Mouse (Mus musculus): ENCODE data around the gene Pym1.

Pym1 gene

GRCm38 (mm10) chr10:128804271-128805091 lies 56.8 kb downstream of the Pym1 start, which contains the start of gene Tmem198b:
Gene Tmem198b, minus strand, starts transcription at chr10:128804370.
- peak; percentile 52 for DNase-seq (ENCODE audit: low spot score)

- DNase-seq (ENCODE audit: low spot score), result peak; percentile 97
These were observed 57.7 kb downstream of the Pym1 start for GRCm38 (mm10) chr10:128805092-128806000.

GRCm38 (mm10) chr10:128806086-128806485 lies 58.4 kb downstream of the Pym1 start:
- no peak for DNase-seq (ENCODE audit: low spot score)

GRCm38 (mm10) chr10:128807018-128807417 lies 59.3 kb downstream of the Pym1 start:
- no peak for DNase-seq (ENCODE audit: low spot score)

Measured in lung, postnatal 25 days (tissue).